In the genomic region with DNA sequence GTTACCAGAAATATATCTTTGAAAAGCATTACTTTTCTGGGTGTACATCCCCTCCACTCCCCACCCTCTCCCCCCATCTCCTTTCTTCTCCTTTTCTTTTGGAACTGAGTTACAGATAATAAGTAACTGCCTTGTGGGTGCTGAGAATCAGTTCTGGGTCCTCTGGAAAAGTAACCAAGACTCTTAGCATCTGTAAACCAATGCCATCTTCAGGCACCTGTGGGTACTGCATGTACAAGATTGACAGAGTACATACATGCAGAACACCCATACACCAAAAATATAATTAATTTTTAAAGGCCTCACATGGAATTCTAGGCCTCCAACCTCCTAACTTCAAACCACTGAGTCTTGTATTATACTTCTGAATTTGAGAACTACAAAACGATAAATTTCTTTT, we compare ENCODE assay signal across 28 mouse cellular contexts.
DNase-seq lines count a peak whose midpoint lies in the region; ATAC-seq and TF ChIP-seq lines count a peak whose summit lies in the region.
"Had no signal": no experiment of that assay in that cellular context is flagged by ENCODE, and none has a peak within 500 bp of the region (broad histone marks: within the 10 kb centered on the region; RNA-seq: fewer than 3 reads in every experiment).

No protein-coding gene starts in this region.

- H3K27ac ChIP-seq in embryonic facial prominence, embryonic 11.5 days (replicated peaks; ENCODE audit: low read depth, low read length): no peak overlapping the region
- no peak overlapping the region for H3K27ac ChIP-seq in embryonic facial prominence, embryonic 10.5 days (replicated peaks)
- no peak overlapping the region for H3K27ac ChIP-seq in stomach, postnatal 0 days (replicated peaks)
- H3K27ac ChIP-seq in liver, embryonic 11.5 days (ENCODE audit: low read depth, low read length): no peak overlapping the region
- no peak overlapping the region for H3K27ac ChIP-seq in kidney, embryonic 14.5 days (ENCODE audit: low read depth, low read length)
- H3K27ac ChIP-seq: embryonic facial prominence, embryonic 15.5 days; forebrain, embryonic 10.5 days; gastrocnemius, adult 2 months; heart, embryonic 15.5 days; hindbrain, embryonic 13.5 days; hindbrain, postnatal 0 days had no signal

- TF ChIP-seq EP300 in stomach, postnatal 0 days (optimal IDR thresholded peaks at IDR 0.05): no peak

- no peak for ATAC-seq in embryonic facial prominence, embryonic 11.5 days (replicated peaks; ENCODE audit: insufficient number of reproducible peaks, low FRiP score, low TSS enrichment, low read depth)
- ATAC-seq in stomach, postnatal 0 days (ENCODE audit: low FRiP score, low TSS enrichment): no peak
- no peak for ATAC-seq in liver, embryonic 11.5 days (replicated peaks; ENCODE audit: low FRiP score)
- ATAC-seq in kidney, embryonic 14.5 days (ENCODE audit: low FRiP score, low TSS enrichment): no peak
- ATAC-seq: CD4-positive, CD25-positive, alpha-beta regulatory T cell, adult 4 months; forebrain, embryonic 14.5 days; hindbrain, postnatal 0 days; Patski had no signal

- no peak overlapping the region for H3K9ac ChIP-seq in embryonic facial prominence, embryonic 11.5 days (replicated peaks; ENCODE audit: low read length)
- H3K9ac ChIP-seq in stomach, postnatal 0 days (ENCODE audit: low read length): no peak overlapping the region
- no peak overlapping the region for H3K9ac ChIP-seq in liver, embryonic 11.5 days (ENCODE audit: low read depth, low read length)
- no peak overlapping the region for H3K9ac ChIP-seq in kidney, embryonic 14.5 days (ENCODE audit: low read depth, low read length)
- H3K9ac ChIP-seq: embryonic facial prominence, embryonic 15.5 days; heart, embryonic 15.5 days; hindbrain, embryonic 13.5 days had no signal

- 76% methylated on average over 1 of the region's 1 CpGs for WGBS in embryonic facial prominence, embryonic 11.5 days
- 82% methylated on average over 1 of the region's 1 CpGs for WGBS in embryonic facial prominence, embryonic 10.5 days
- 87% methylated on average over 1 of the region's 1 CpGs for WGBS in stomach, postnatal 0 days
- 73% methylated on average over 1 of the region's 1 CpGs for WGBS in liver, embryonic 11.5 days
- 89% methylated on average over 1 of the region's 1 CpGs for WGBS in kidney, embryonic 14.5 days

- DNase-seq in embryonic facial prominence, embryonic 11.5 days (ENCODE audit: low spot score): peak; percentile 1
- no peak for DNase-seq in embryonic facial prominence, embryonic 10.5 days (ENCODE audit: low spot score)
- peak; percentile 59 for DNase-seq in ES-CJ7 (ENCODE audit: low read depth, low spot score)
- peak; percentile 59 for DNase-seq in R1 (ENCODE audit: low read depth, low spot score)
- no peak for DNase-seq in stomach, postnatal 0 days (ENCODE audit: low spot score)
- no peak for DNase-seq in liver, embryonic 11.5 days (ENCODE audit: low spot score)
- no peak for DNase-seq in ovary, postnatal 10 days (ENCODE audit: low spot score)
- DNase-seq: adrenal gland, adult 8-10 months; adrenal gland, postnatal 36 days; cerebellum, adult 8-10 months; cerebellum, postnatal 14 days; gastrocnemius, adult 2 months; gastrocnemius, postnatal 36 days; heart, adult 11 months; heart, postnatal 14 days; kidney, adult 11 months had no signal

- H3K4me3 ChIP-seq in embryonic facial prominence, embryonic 11.5 days (ENCODE audit: low read depth, low read length): no peak overlapping the region
- H3K4me3 ChIP-seq in embryonic facial prominence, embryonic 10.5 days: no peak overlapping the region
- H3K4me3 ChIP-seq in stomach, postnatal 0 days (ENCODE audit: low read depth, low read length): no peak overlapping the region
- no peak overlapping the region for H3K4me3 ChIP-seq in liver, embryonic 11.5 days (ENCODE audit: low read depth, low read length)
- H3K4me3 ChIP-seq in kidney, embryonic 14.5 days (ENCODE audit: low read length): no peak overlapping the region
- H3K4me3 ChIP-seq: embryonic facial prominence, embryonic 15.5 days; erythroblast, embryonic 14.5 days; forebrain, embryonic 10.5 days; gastrocnemius, adult 2 months; heart, embryonic 15.5 days; hindbrain, embryonic 13.5 days had no signal

- H3K4me2 ChIP-seq in embryonic facial prominence, embryonic 11.5 days (ENCODE audit: low read depth, low read length): no peak overlapping the region
- H3K4me2 ChIP-seq in stomach, postnatal 0 days (replicated peaks; ENCODE audit: low read depth): no peak overlapping the region
- no peak overlapping the region for H3K4me2 ChIP-seq in liver, embryonic 11.5 days
- H3K4me2 ChIP-seq in kidney, embryonic 14.5 days (replicated peaks; ENCODE audit: low read depth, low read length): no peak overlapping the region
- H3K4me2 ChIP-seq: embryonic facial prominence, embryonic 15.5 days; heart, embryonic 11.5 days; heart, embryonic 15.5 days; hindbrain, embryonic 13.5 days had no signal

- H3K4me1 ChIP-seq in embryonic facial prominence, embryonic 11.5 days (ENCODE audit: control insufficient read depth, insufficient read depth, low read length): no peaks in the 10 kb centered on the region
- H3K4me1 ChIP-seq in embryonic facial prominence, embryonic 10.5 days: no peaks in the 10 kb centered on the region
- H3K4me1 ChIP-seq in stomach, postnatal 0 days (replicated peaks; ENCODE audit: control insufficient read depth, insufficient read depth): no peaks in the 10 kb centered on the region
- no peaks in the 10 kb centered on the region for H3K4me1 ChIP-seq in liver, embryonic 11.5 days (replicated peaks; ENCODE audit: control insufficient read depth, insufficient read depth, low read length)
- H3K4me1 ChIP-seq in kidney, embryonic 14.5 days (ENCODE audit: control insufficient read depth, insufficient read depth, low read length): no peaks in the 10 kb centered on the region
- H3K4me1 ChIP-seq: embryonic facial prominence, embryonic 15.5 days; forebrain, embryonic 10.5 days; heart, embryonic 15.5 days; hindbrain, embryonic 13.5 days had no signal

- no peaks in the 10 kb centered on the region for H3K27me3 ChIP-seq in embryonic facial prominence, embryonic 11.5 days (ENCODE audit: control insufficient read depth, insufficient read depth, low read length)
- H3K27me3 ChIP-seq in embryonic facial prominence, embryonic 10.5 days (replicated peaks; ENCODE audit: low read depth, poor library complexity, severe bottlenecking): no peaks in the 10 kb centered on the region
- H3K27me3 ChIP-seq in stomach, postnatal 0 days (ENCODE audit: control insufficient read depth, insufficient read depth, low read length): no peaks in the 10 kb centered on the region
- H3K27me3 ChIP-seq in liver, embryonic 11.5 days (replicated peaks; ENCODE audit: control insufficient read depth, insufficient read depth, low read length): no peaks in the 10 kb centered on the region
- no peaks in the 10 kb centered on the region for H3K27me3 ChIP-seq in kidney, embryonic 14.5 days (ENCODE audit: control insufficient read depth, insufficient read depth, low read length)
- H3K27me3 ChIP-seq: embryonic facial prominence, embryonic 15.5 days; heart, embryonic 15.5 days; hindbrain, embryonic 13.5 days had no signal

- no peaks in the 10 kb centered on the region for H3K9me3 ChIP-seq in embryonic facial prominence, embryonic 11.5 days (replicated peaks; ENCODE audit: control insufficient read depth, low read length)
- H3K9me3 ChIP-seq in embryonic facial prominence, embryonic 10.5 days: no peaks in the 10 kb centered on the region
- H3K9me3 ChIP-seq in stomach, postnatal 0 days (ENCODE audit: control insufficient read depth, low read length): no peaks in the 10 kb centered on the region
- H3K9me3 ChIP-seq in liver, embryonic 11.5 days (ENCODE audit: control insufficient read depth, low read length): no peaks in the 10 kb centered on the region
- H3K9me3 ChIP-seq in kidney, embryonic 14.5 days (ENCODE audit: control insufficient read depth, low read length): no peaks in the 10 kb centered on the region
- H3K9me3 ChIP-seq: embryonic facial prominence, embryonic 15.5 days; forebrain, embryonic 10.5 days; G1E; heart, embryonic 15.5 days; hindbrain, embryonic 13.5 days had no signal

- TF ChIP-seq CTCF in stomach, postnatal 0 days (IDR thresholded peaks at IDR 0.05; ENCODE audit: low read depth): 0 out of 2 replicates have a peak, but pooled peaks have one; percentile 11

- H3K36me3 ChIP-seq in embryonic facial prominence, embryonic 11.5 days (replicated peaks; ENCODE audit: control insufficient read depth, insufficient read depth, low read depth, low read length): no peaks in the 10 kb centered on the region
- no peaks in the 10 kb centered on the region for H3K36me3 ChIP-seq in embryonic facial prominence, embryonic 10.5 days (replicated peaks)
- no peaks in the 10 kb centered on the region for H3K36me3 ChIP-seq in stomach, postnatal 0 days (ENCODE audit: control insufficient read depth, insufficient read depth, low read length)
- no peaks in the 10 kb centered on the region for H3K36me3 ChIP-seq in liver, embryonic 11.5 days (ENCODE audit: control insufficient read depth, insufficient read depth, low read length)
- H3K36me3 ChIP-seq in kidney, embryonic 14.5 days (ENCODE audit: control insufficient read depth, insufficient read depth, low read length): no peaks in the 10 kb centered on the region
- H3K36me3 ChIP-seq: embryonic facial prominence, embryonic 15.5 days; forebrain, embryonic 10.5 days; G1E; heart, embryonic 15.5 days; hindbrain, embryonic 13.5 days had no signal

Comparison
In these comparisons a context has a peak if more than half of its experiments do, and no peak if none do; other contexts are left out.
1. DNase-seq: peak in embryonic facial prominence, embryonic 11.5 days (single experiment), ES-CJ7 (single experiment) and R1 (single experiment); none in embryonic facial prominence, embryonic 10.5 days (single experiment), stomach, postnatal 0 days (single experiment), liver, embryonic 11.5 days (single experiment) and ovary, postnatal 10 days (single experiment).